Mouse (Mus musculus) kidney, adult 18-20 months (tissue): Measurements from ENCODE around the gene Chdh.

Experiments used
- DNase-seq: peaks from one replicate; pipeline ENCODE4 v3.0.0; 2021

Gene Chdh

DNA sequence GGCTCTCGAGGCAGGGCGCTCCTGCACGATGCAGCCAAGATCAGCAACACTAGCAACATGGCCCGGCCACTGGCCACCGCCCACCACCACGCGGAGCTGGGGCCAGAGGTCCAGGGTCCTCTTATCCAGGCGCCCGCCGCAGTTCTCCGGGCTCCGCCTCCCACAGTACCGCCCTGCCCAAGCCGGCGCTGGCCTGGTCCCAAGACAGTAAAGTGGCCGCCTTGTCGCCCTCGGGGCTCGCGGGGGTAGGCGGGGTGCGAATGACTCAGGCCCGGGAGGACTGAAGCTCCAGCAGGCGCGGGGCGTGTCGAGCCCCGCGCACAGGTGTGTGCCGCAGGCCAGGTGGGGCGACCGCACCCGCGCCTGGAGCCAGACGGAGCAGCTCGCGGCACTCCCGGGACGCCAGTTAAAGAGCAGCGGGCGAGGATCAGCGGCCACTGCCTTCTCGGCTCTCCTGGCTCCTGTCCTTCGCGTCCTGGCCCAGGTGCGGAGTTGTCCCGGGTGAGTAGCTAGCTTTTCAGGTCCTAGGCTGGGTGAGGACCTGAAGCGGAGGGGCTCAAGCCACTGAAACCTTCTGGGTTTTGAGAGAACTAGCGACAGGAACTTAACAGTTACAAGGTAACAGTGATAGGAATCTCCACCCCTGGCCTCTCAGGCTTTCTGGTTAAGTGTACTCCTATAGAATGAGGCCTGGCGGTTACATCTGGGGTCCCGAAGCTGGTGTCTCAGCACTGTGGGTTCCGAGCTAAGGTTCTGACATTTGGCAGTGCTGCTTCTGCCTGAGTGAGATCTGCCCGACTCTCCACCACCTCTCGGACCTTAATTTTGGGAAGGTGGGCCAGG, at the start of gene Chdh, which contains the start of gene Il17rb:
Gene Chdh, plus strand, starts transcription at position 291 of the 843 bp plus-strand sequence.
Gene Il17rb, minus strand, starts transcription at position 164 of the 843 bp plus-strand sequence.
- DNase-seq: peak; percentile 90

DNA sequence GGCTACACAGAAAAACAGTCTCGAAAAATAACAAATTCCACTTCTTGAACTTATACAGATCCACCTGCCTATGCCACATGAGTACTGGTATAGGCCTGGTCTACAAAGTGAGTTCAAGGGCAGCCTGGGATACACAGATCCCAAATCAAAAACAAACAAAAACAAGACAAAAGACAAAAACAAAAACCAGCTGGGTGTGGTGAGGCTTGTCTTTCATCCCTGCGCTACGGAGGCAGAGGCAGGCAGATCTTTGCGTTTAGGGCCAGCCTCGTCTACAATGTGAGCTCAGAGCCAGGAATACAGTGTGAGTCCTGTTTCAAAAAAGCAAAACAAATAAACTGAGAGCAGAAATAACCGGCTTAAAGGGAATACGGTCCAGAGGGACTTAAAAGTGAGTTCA, 41.2 kb upstream of the Chdh start:
- DNase-seq: no peak

GRCm38 (mm10) chr14:29968075-29968821, 40.6 kb upstream of the Chdh start, which contains the start of gene Selenok:
Selenok (plus strand) TSS chr14:29968308.
- peak; percentile 94 for DNase-seq

DNA sequence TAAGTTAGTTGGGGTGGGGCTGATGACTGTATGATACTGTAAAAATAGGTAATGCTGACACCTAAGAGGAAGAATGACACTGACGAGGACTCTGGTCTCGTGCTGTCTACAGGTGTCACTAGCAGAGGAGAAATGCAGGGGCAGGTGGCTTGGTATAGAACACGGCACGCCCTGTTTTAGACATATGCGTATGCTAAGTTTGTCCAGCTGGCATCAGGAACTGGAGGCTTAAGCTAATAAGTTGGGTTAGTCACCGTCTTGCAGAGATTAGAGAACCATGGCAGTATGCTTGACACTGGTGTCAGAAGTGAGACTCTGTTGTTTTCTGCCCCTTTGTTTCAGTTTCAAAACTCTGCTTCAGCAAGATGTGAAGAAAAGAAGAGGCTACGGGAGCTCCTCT, 37.4 kb upstream of the Chdh start:
- DNase-seq: no peak

GRCm38 (mm10) chr14:29971993-29972392, 36.8 kb upstream of the Chdh start:
- DNase-seq: no peak

GRCm38 (mm10) chr14:29976927-29977326, 31.9 kb upstream of the Chdh start:
- DNase-seq: no peak

DNA sequence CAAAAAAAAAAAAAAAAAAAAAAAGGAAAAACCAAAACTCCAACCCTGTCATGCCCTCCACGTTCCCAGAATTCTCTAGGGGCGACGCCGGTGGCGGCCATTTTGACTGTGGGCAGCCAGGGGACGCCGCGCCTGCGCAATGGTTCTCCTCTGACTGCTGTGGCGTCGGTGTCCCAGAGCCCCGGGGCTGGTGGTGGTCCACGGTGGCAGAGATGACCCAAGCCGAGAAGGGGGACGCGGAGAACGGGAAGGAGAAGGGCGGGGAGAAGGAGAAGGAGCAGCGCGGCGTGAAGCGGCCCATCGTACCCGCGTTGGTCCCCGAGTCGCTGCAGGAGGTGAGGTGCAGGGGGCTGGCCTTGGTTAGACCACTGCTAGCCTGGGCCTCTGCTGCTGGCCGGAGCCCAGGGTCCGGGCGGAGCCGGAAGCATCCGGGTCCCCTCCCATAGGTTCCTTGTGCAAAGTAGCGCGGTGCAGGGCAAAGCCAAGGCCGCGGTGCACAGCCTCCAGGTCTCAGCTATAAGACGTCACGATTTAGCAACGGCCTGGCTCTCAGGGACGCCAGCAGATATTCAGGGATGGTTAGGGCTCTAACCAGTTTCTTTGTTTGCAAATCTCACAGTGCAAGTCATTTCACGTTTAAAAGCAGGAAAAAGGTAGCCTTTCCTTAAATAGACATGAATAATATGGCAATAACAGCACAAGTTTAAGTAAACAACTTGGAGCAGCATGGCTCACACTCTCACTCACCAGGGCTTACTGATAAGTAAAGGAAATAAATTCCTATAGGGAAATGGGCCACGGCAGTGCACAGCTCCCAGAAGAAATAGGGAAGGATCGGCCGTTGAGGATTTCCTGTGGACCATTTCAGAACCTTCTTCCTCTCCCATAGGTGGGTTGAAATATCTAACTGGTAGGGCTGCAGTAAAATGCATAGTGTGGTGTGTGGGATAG, 30.3 kb upstream of the Chdh start, which contains the start of gene Actr8:
Gene Actr8, plus strand, starts transcription at position 84 of the 951 bp plus-strand sequence.
- peak; percentile 95 for DNase-seq

- peak; percentile 53 for DNase-seq
Observed at GRCm38 (mm10) chr14:29980447-29981205, 28.2 kb upstream of the Chdh start.

DNA sequence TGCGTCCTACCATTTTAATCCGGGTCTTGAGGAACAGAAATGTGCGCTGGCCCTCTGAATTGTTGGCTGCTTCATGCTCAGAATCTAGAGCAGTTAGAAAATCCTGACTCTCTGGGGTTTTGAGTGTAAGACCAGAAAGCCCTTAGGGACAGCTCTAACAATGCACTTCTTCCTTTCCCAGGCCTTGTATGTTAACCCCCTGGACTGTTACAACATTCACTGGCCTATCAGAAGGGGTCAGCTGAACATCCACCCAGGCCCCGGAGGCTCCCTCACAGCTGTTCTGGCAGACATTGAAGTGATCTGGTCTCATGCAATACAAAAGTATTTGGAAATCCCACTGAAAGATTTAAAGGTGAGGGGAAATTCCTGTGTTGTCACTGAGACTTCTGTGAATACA, 22.7 kb upstream of the Chdh start:
- DNase-seq: no peak

DNA sequence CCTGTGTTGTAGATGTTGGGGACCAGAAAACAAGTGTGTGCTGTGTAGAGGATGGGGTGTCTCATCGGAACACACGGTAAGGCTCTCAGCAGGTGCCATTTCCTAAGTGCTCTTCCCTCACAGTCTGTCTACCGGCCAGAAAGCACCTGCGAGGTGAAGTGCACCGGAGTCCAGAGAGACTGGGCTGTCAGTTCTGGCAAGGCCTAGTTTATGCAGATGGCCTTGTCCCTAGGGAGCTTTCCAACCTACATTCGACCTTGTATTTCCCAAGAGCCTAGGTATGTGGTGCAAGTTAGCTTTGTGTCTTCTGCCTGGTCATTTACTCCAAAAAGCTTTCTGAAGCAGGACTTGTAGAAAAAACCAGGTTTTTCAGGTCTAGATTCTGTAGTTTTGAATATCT, 21.5 kb upstream of the Chdh start:
- DNase-seq: no peak

GRCm38 (mm10) chr14:29987739-29988138, 21.1 kb upstream of the Chdh start:
- no peak for DNase-seq

GRCm38 (mm10) chr14:29988337-29988736, 20.5 kb upstream of the Chdh start:
- DNase-seq: no peak

GRCm38 (mm10) chr14:29994976-29995375, 13.8 kb upstream of the Chdh start:
- DNase-seq: no peak

DNA sequence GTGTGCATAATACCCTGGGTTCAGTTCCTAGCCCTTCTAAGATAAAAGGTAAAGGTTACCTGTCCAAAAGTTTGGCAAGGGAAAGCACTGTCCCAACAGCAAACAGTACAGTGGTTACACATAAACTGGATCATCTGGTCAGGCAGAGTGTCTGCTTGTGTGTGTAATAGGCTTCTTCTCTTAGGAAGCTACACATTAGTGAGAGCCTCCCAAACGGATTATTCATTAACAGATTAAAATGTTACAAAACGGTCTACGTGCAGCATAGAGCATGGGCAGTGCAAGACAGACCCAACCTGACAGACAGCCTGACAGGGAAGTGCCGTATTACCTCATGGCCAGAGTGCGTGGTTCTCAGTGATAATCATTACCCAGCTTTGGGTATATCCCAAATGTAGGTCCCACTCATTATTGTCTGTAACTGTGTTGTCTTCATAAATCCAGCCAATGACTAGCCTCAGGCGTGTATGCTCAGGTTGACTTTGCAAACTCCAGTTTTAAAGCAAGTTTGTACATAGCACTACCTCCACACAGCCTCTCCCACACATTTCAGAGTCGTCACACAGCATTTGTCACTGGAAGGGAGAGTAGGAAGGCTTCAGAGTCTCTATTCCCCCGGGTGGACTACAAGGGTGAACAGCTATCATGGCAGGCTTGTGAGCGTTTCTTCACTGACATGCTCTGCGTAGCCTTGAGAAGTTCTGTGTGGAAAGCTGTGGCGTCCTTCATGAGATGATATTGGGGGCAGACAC, 12.6 kb upstream of the Chdh start:
- peak; percentile 54 for DNase-seq

DNA sequence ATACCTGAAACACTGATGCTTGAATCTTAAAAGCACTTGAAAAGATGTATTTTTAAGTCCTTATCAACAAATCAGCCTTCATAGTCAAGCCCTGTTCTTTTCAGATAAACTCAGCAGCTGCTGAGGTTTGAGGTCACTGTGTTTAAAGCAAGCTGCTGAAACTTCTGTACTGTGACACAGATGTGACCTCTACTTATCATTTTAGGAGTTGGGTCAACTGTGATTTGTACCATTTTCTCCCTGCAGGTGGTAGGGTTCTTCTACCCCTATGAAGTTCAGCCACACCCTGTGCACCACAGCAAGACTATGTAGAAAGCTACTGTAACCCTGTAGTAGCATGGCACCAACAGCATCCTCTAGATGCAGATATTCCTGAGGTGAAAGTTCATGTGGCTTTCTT, 11.5 kb upstream of the Chdh start:
- no peak for DNase-seq

DNA sequence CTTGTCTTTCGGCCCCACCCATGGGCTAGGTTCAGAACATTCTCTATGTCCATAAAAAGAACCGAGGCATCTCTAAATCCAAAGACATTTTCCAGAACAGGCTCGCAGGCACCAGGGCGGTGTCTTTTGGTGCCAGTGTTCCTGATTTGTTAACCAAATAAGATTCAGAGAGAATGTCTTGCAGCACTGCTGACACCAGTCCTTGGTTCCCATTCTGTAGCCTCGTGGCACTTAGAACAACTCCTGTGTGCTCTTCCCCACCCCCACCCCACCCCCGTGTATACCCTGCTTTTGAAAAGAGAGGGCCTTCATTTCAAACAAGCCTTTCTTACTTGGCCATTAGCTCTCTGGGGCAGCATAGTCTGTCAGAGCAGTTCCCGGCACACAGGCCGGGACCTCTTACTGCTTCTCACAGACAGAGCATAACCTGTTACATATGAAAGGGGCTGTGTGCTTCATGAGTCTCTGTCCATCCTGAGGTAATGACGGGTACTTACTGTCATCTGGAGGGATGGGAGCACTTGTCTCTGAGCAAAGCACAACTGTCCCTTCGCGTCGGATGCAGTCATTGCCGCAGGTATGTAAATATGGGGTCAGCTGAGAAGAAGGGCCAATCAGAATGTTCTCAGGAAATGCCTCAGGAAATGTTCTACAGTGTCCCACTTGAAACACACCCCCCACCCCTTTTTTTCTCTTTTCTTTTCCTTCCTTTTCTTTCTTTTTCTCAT, 9.9 kb upstream of the Chdh start:
- DNase-seq: no peak

GRCm38 (mm10) chr14:29999475-29999811, 9.4 kb upstream of the Chdh start:
- no peak for DNase-seq

- peak; percentile 93 for DNase-seq
Observed at GRCm38 (mm10) chr14:30009864-30010560, 1.2 kb downstream of the Chdh start.

DNA sequence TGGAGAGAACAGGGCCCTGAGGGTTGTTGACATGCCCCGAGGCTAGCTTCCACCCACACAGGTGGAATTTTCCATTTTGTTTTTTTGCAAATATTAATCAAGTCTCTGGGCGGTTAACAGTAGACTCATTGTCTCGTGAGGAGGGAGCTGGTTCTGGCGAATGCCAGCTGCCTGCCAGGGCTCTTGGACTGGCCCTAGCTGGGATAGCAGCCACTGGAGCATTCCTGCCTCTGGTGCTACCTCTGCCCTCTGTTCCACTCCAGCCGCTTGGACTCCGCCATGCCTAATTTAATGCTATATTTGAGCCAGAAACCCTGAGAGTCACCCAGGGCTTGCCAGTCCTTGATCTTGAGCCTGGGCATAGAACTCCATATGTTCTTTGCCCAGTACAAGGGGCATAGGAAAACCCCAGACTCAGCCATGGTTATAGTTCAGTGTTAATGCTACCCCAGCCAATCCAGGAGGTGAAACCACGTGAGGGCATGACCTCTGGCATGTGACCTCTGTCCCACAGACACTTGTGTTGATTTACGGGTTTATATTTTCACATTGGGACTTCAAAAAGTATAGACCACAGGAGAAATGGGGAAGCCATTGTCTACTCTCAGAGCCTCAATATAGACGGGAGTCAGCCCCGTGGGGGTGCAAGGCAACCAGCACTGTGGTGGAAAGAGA, 3.2 kb downstream of the Chdh start:
- DNase-seq: peak; percentile 82
